In the genomic region with DNA sequence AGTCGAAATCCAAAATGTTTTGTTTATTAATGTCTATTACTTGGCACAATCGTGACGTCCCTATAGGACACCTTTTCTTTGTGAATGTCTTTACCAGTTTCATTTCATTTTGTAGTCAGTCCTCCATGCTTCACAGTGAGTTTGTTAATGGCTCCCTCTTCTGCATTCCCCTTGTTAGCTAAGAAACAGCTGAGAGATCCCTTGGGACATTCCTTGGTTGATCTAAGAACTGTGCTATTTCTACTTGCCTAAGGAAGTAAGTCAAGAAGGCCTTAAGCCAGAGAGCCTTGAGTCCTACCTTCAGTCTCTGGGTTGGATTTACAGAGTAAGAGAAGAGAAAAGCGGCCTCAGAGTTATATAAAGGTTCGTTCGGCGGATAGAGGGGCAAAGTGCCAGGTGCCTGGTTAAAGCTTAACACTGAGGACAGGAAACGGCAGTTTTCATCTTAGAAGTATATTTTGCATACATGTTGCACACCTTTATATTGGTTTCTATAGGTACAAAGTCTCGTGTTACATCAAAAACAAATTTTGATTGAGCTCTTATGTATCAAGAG, we compare ENCODE assay signal across 20 mouse cellular contexts. TPM values are rescaled to one million over a fixed set of nuclear protein-coding genes. Genes with fewer than 3 reads are reported as not detected.
DNase-seq lines count a peak whose midpoint lies in the region; ATAC-seq and TF ChIP-seq lines count a peak whose summit lies in the region.
"Had no signal": no experiment of that assay in that cellular context is flagged by ENCODE, and none has a peak within 500 bp of the region (broad histone marks: within the 10 kb centered on the region; RNA-seq: fewer than 3 reads in every experiment).

No protein-coding gene starts in this region.

- no peaks in the 10 kb centered on the region for H3K79me2 ChIP-seq in liver, adult 2 months (ENCODE audit: control insufficient read depth, insufficient read depth, low read length)

- peak; percentile 34 for DNase-seq in liver, adult 2 months (ENCODE audit: extremely low read depth, low read depth, low spot score)
- DNase-seq in kidney, adult 9 months = peak; percentile 90
- DNase-seq in kidney, postnatal 36 days = peak; percentile 85 to 88
- DNase-seq in c-Kit-positive CD71-positive TER-119-positive erythroid progenitor cells, embryonic 14.5 days (ENCODE audit: low spot score) = no peak
- DNase-seq in lung, postnatal 25 days (ENCODE audit: low spot score) = no peak
- DNase-seq: adrenal gland, postnatal 14 days; cerebellum, adult 18-20 months; cerebellum, postnatal 36 days; forebrain, postnatal 0 days; layer of hippocampus, adult 9-11 months; thymus, postnatal 14 days had no signal

- H3K9me3 ChIP-seq in liver, embryonic 12.5 days (replicated peaks) = no peaks in the 10 kb centered on the region
- no peaks in the 10 kb centered on the region for H3K9me3 ChIP-seq in heart, embryonic 12.5 days (replicated peaks)
- no peaks in the 10 kb centered on the region for H3K9me3 ChIP-seq in forebrain, embryonic 12.5 days
- H3K9me3 ChIP-seq: embryonic facial prominence, embryonic 10.5 days; heart, embryonic 13.5 days; neural tube, embryonic 12.5 days had no signal

- H3K36me3 ChIP-seq in liver, adult 2 months (ENCODE audit: control insufficient read depth, insufficient read depth, low read length) = no peaks in the 10 kb centered on the region
- H3K36me3 ChIP-seq in liver, embryonic 12.5 days = no peaks in the 10 kb centered on the region
- no peaks in the 10 kb centered on the region for H3K36me3 ChIP-seq in heart, embryonic 12.5 days
- no peaks in the 10 kb centered on the region for H3K36me3 ChIP-seq in forebrain, embryonic 12.5 days (replicated peaks)
- H3K36me3 ChIP-seq: embryonic facial prominence, embryonic 10.5 days; heart, embryonic 13.5 days; neural tube, embryonic 12.5 days had no signal

- H3K27me3 ChIP-seq in liver, adult 2 months (ENCODE audit: control insufficient read depth, insufficient read depth, low read length) = no peaks in the 10 kb centered on the region
- no peaks in the 10 kb centered on the region for H3K27me3 ChIP-seq in liver, embryonic 12.5 days (replicated peaks)
- H3K27me3 ChIP-seq in heart, embryonic 12.5 days (replicated peaks) = no peaks in the 10 kb centered on the region
- H3K27me3 ChIP-seq in forebrain, embryonic 12.5 days = 0 out of 2 replicates have a peak, but pooled peaks cover 3% of the 10 kb centered on the region
- H3K27me3 ChIP-seq: heart, embryonic 13.5 days; neural tube, embryonic 12.5 days had no signal

- H3K4me1 ChIP-seq in liver, adult 2 months (ENCODE audit: control insufficient read depth, insufficient read depth, low read length) = no peaks in the 10 kb centered on the region
- H3K4me1 ChIP-seq in liver, embryonic 12.5 days = no peaks in the 10 kb centered on the region
- H3K4me1 ChIP-seq in heart, embryonic 12.5 days (replicated peaks) = no peaks in the 10 kb centered on the region
- no peaks in the 10 kb centered on the region for H3K4me1 ChIP-seq in forebrain, embryonic 12.5 days
- H3K4me1 ChIP-seq: embryonic facial prominence, embryonic 10.5 days; heart, embryonic 13.5 days; neural tube, embryonic 12.5 days had no signal

- no peak for TF ChIP-seq POLR2A in liver, adult 2 months (IDR thresholded peaks at IDR 0.05; ENCODE audit: extremely low read depth, insufficient read depth, low read length)

- no peak overlapping the region for H3K9ac ChIP-seq in liver, adult 2 months (ENCODE audit: low read depth, low read length)
- H3K9ac ChIP-seq in liver, embryonic 12.5 days = no peak overlapping the region
- H3K9ac ChIP-seq in heart, embryonic 12.5 days = no peak overlapping the region
- H3K9ac ChIP-seq in forebrain, embryonic 12.5 days = no peak overlapping the region
- H3K9ac ChIP-seq: forebrain, postnatal 0 days; heart, embryonic 13.5 days; liver, embryonic 14.5 days; neural tube, embryonic 12.5 days had no signal

- no peak overlapping the region for H3K4me2 ChIP-seq in liver, embryonic 12.5 days
- H3K4me2 ChIP-seq in heart, embryonic 12.5 days = no peak overlapping the region
- H3K4me2 ChIP-seq in forebrain, embryonic 12.5 days = no peak overlapping the region
- H3K4me2 ChIP-seq: heart, embryonic 13.5 days; neural tube, embryonic 12.5 days had no signal

- no peak overlapping the region for H3K27ac ChIP-seq in liver, adult 2 months (replicated peaks; ENCODE audit: insufficient read depth, low read depth, low read length)
- H3K27ac ChIP-seq in liver, embryonic 12.5 days = no peak overlapping the region
- no peak overlapping the region for H3K27ac ChIP-seq in heart, embryonic 12.5 days (ENCODE audit: poor library complexity, severe bottlenecking)
- H3K27ac ChIP-seq in forebrain, embryonic 12.5 days = no peak overlapping the region
- H3K27ac ChIP-seq: embryonic facial prominence, embryonic 10.5 days; heart, embryonic 13.5 days; liver, embryonic 14.5 days; neural tube, embryonic 12.5 days; stomach, postnatal 0 days had no signal

- TF ChIP-seq CTCF in liver, adult 2 months (IDR thresholded peaks at IDR 0.05; ENCODE audit: low read depth, low read length) = no peak

- WGBS in liver, adult 2 months = 58% methylated on average over 9 of the region's 9 CpGs
- 70% methylated on average over 9 of the region's 9 CpGs for WGBS in liver, embryonic 12.5 days (ENCODE audit: insufficient replicate concordance)
- WGBS in heart, embryonic 12.5 days = 79% methylated on average over 9 of the region's 9 CpGs
- WGBS in forebrain, embryonic 12.5 days = 88% methylated on average over 9 of the region's 9 CpGs

- no peak for ATAC-seq in liver, embryonic 12.5 days
- no peak for ATAC-seq in heart, embryonic 12.5 days (ENCODE audit: insufficient number of reproducible peaks, low FRiP score)
- no peak for ATAC-seq in forebrain, embryonic 12.5 days (ENCODE audit: low FRiP score)
- ATAC-seq: forebrain, postnatal 0 days; lung, postnatal 0 days had no signal

- no peak overlapping the region for H3K4me3 ChIP-seq in liver, adult 2 months (ENCODE audit: insufficient read depth, low read depth, low read length)
- no peak overlapping the region for H3K4me3 ChIP-seq in liver, embryonic 12.5 days
- H3K4me3 ChIP-seq in heart, embryonic 12.5 days = no peak overlapping the region
- H3K4me3 ChIP-seq in forebrain, embryonic 12.5 days (replicated peaks) = no peak overlapping the region
- H3K4me3 ChIP-seq: embryonic facial prominence, embryonic 10.5 days; heart, embryonic 13.5 days; neural tube, embryonic 12.5 days had no signal

RNA-seq across cellular contexts. Expression of a gene that starts 33.2 kb away (rescaled TPM):
- total RNA-seq in liver, adult 2 months (2014; rRNA removed) = 50.3 and 62.4 TPM in 2 replicates
- polyA plus RNA-seq in liver, adult 2 months (2012; rRNA removed) = 6.6 and 6.7 TPM in 2 replicates
- 6.6 and 7.2 TPM in 2 replicates for polyA plus RNA-seq in liver, embryonic 12.5 days (2016; fragmentation: Nextera tagmentation; extraction: Ambion mirVana)
- polyA plus RNA-seq in heart, embryonic 12.5 days (2016; fragmentation: Nextera tagmentation; extraction: Ambion mirVana) = 11.0 and 11.7 TPM in 2 replicates
- polyA plus RNA-seq in forebrain, embryonic 12.5 days (2016; fragmentation: Nextera tagmentation; extraction: Ambion mirVana) = 50.8 and 51.3 TPM in 2 replicates

Comparison
In these comparisons a context has a peak if more than half of its experiments do, and no peak if none do; other contexts are left out.
1. DNase-seq: peak in liver, adult 2 months (single experiment), kidney, adult 9 months (single experiment) and kidney, postnatal 36 days (2 of 2); none in c-Kit-positive CD71-positive TER-119-positive erythroid progenitor cells, embryonic 14.5 days (single experiment) and lung, postnatal 25 days (single experiment).